Mouse (Mus musculus): ENCODE measurements at regions not wholly inside any gene's neighbourhood (a gene's known extent, or its start where the extent isn't known, plus 50 kb on each side); places are given as distances from the start of the nearest gene placed in this dataset.

DNA sequence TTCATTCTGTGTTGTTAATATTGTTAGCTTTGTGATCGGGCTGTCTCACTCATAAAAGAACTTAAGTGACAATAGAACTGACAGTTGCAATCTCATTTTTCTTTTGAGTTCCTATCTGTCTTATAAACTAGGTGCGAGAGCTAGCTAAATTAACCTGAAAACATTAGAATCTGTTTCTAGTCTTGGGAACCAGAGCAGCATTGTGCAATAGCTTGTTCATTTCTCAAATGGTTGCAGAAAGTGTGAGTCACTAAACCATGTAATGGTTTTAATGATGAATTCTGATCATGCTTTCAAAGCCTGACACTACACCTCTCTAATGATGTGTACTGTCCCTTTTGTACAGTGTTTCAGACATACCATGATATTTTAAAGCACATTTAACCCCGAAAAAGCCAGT, 360.8 kb upstream of the Klhl1 start:
- H3K9ac ChIP-seq (ENCODE audit: low read depth, low read length), result no peak overlapping the region
- no peaks in the 10 kb centered on the region for H3K27me3 ChIP-seq (ENCODE audit: control insufficient read depth, insufficient read depth, low read length)
- H3K36me3 ChIP-seq (ENCODE audit: control insufficient read depth, insufficient read depth, low read length), result no peaks in the 10 kb centered on the region
- no peaks in the 10 kb centered on the region for H3K4me1 ChIP-seq (ENCODE audit: control insufficient read depth, insufficient read depth, low read length)
- DNase-seq (ENCODE audit: extremely low read depth, low read depth, low spot score), result no peak
- H3K27ac ChIP-seq (replicated peaks; ENCODE audit: insufficient read depth, low read depth, low read length), result no peak overlapping the region
- no peaks in the 10 kb centered on the region for H3K79me2 ChIP-seq (ENCODE audit: control insufficient read depth, insufficient read depth, low read length)
- 73% methylated on average over 3 of the region's 3 CpGs for WGBS
- H3K4me3 ChIP-seq (ENCODE audit: insufficient read depth, low read depth, low read length), result no peak overlapping the region
- TF ChIP-seq CTCF (IDR thresholded peaks at IDR 0.05; ENCODE audit: low read depth, low read length) (no peak), POLR2A (IDR thresholded peaks at IDR 0.05; ENCODE audit: extremely low read depth, insufficient read depth, low read length) (no peak)

GRCm38 (mm10) chr14:96871969-96872368, 353.1 kb upstream of the Klhl1 start:
- H3K36me3 ChIP-seq (ENCODE audit: control insufficient read depth, insufficient read depth, low read length), result no peaks in the 10 kb centered on the region
- H3K27me3 ChIP-seq (ENCODE audit: control insufficient read depth, insufficient read depth, low read length), result no peaks in the 10 kb centered on the region
- H3K4me3 ChIP-seq (ENCODE audit: insufficient read depth, low read depth, low read length), result no peak overlapping the region
- no peaks in the 10 kb centered on the region for H3K79me2 ChIP-seq (ENCODE audit: control insufficient read depth, insufficient read depth, low read length)
- TF ChIP-seq CTCF (IDR thresholded peaks at IDR 0.05; ENCODE audit: low read depth, low read length), result no peak
- no peak for TF ChIP-seq POLR2A (IDR thresholded peaks at IDR 0.05; ENCODE audit: extremely low read depth, insufficient read depth, low read length)
- no peaks in the 10 kb centered on the region for H3K4me1 ChIP-seq (ENCODE audit: control insufficient read depth, insufficient read depth, low read length)
- 82% methylated on average over 4 of the region's 4 CpGs for WGBS
- H3K9ac ChIP-seq (ENCODE audit: low read depth, low read length), result no peak overlapping the region
- no peak for DNase-seq (ENCODE audit: extremely low read depth, low read depth, low spot score)
- no peak overlapping the region for H3K27ac ChIP-seq (replicated peaks; ENCODE audit: insufficient read depth, low read depth, low read length)

GRCm38 (mm10) chr14:96838910-96839309, 320.0 kb upstream of the Klhl1 start:
- Histone ChIP-seq H3K27ac (replicated peaks; ENCODE audit: insufficient read depth, low read depth, low read length) (no peak overlapping the region), H3K79me2 (ENCODE audit: control insufficient read depth, insufficient read depth, low read length) (no peaks in the 10 kb centered on the region), H3K9ac (ENCODE audit: low read depth, low read length) (no peak overlapping the region), H3K4me3 (ENCODE audit: insufficient read depth, low read depth, low read length) (no peak overlapping the region), H3K4me1 (ENCODE audit: control insufficient read depth, insufficient read depth, low read length) (no peaks in the 10 kb centered on the region), H3K36me3 (ENCODE audit: control insufficient read depth, insufficient read depth, low read length) (no peaks in the 10 kb centered on the region), H3K27me3 (ENCODE audit: control insufficient read depth, insufficient read depth, low read length) (no peaks in the 10 kb centered on the region)
- no peak for TF ChIP-seq CTCF (IDR thresholded peaks at IDR 0.05; ENCODE audit: low read depth, low read length)
- no peak for TF ChIP-seq POLR2A (IDR thresholded peaks at IDR 0.05; ENCODE audit: extremely low read depth, insufficient read depth, low read length)
- no peak for DNase-seq (ENCODE audit: extremely low read depth, low read depth, low spot score)
- WGBS, result 51% methylated on average over 2 of the region's 2 CpGs

GRCm38 (mm10) chr14:96825083-96825482, 306.2 kb upstream of the Klhl1 start:
- no peaks in the 10 kb centered on the region for H3K36me3 ChIP-seq (ENCODE audit: control insufficient read depth, insufficient read depth, low read length)
- H3K27ac ChIP-seq (replicated peaks; ENCODE audit: insufficient read depth, low read depth, low read length), result no peak overlapping the region
- no peak overlapping the region for H3K9ac ChIP-seq (ENCODE audit: low read depth, low read length)
- 69% methylated on average over 1 of the region's 1 CpGs for WGBS
- no peak for DNase-seq (ENCODE audit: extremely low read depth, low read depth, low spot score)
- no peak for TF ChIP-seq CTCF (IDR thresholded peaks at IDR 0.05; ENCODE audit: low read depth, low read length)
- TF ChIP-seq POLR2A (IDR thresholded peaks at IDR 0.05; ENCODE audit: extremely low read depth, insufficient read depth, low read length), result no peak
- no peak overlapping the region for H3K4me3 ChIP-seq (ENCODE audit: insufficient read depth, low read depth, low read length)
- no peaks in the 10 kb centered on the region for H3K4me1 ChIP-seq (ENCODE audit: control insufficient read depth, insufficient read depth, low read length)
- no peaks in the 10 kb centered on the region for H3K27me3 ChIP-seq (ENCODE audit: control insufficient read depth, insufficient read depth, low read length)
- H3K79me2 ChIP-seq (ENCODE audit: control insufficient read depth, insufficient read depth, low read length), result no peaks in the 10 kb centered on the region

- no peaks in the 10 kb centered on the region for H3K4me1 ChIP-seq (ENCODE audit: control insufficient read depth, insufficient read depth, low read length)
- no peak for DNase-seq (ENCODE audit: extremely low read depth, low read depth, low spot score)
- no peak overlapping the region for H3K9ac ChIP-seq (ENCODE audit: low read depth, low read length)
- no peaks in the 10 kb centered on the region for H3K27me3 ChIP-seq (ENCODE audit: control insufficient read depth, insufficient read depth, low read length)
- no peaks in the 10 kb centered on the region for H3K36me3 ChIP-seq (ENCODE audit: control insufficient read depth, insufficient read depth, low read length)
- no peak overlapping the region for H3K4me3 ChIP-seq (ENCODE audit: insufficient read depth, low read depth, low read length)
- H3K79me2 ChIP-seq (ENCODE audit: control insufficient read depth, insufficient read depth, low read length), result no peaks in the 10 kb centered on the region
- H3K27ac ChIP-seq (replicated peaks; ENCODE audit: insufficient read depth, low read depth, low read length), result no peak overlapping the region
- 75% methylated on average over 2 of the region's 2 CpGs for WGBS
- TF ChIP-seq CTCF (IDR thresholded peaks at IDR 0.05; ENCODE audit: low read depth, low read length), result no peak
- no peak for TF ChIP-seq POLR2A (IDR thresholded peaks at IDR 0.05; ENCODE audit: extremely low read depth, insufficient read depth, low read length)
Measured at GRCm38 (mm10) chr14:96815665-96816064, 296.8 kb upstream of the Klhl1 start.

DNA sequence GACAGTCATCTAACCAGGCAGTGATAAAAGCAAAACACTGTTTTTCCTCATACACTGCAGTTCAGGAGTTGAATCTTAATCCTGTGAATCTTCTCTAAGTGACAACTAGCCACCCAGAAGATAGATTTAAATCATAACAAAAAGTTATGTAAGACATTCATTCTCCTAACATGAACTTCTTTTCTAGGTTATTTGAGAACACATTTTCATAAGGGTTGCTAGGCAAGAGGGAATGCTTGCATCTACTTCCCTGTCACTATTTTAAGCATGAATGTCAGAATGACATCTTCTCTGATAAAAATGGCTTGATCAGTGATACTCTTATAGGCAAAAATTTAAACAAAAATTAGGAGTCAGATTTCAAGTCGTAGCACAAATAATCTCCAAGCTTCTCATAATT, 286.4 kb upstream of the Klhl1 start:
- Histone ChIP-seq H3K4me1 (ENCODE audit: control insufficient read depth, insufficient read depth, low read length) (no peaks in the 10 kb centered on the region), H3K79me2 (ENCODE audit: control insufficient read depth, insufficient read depth, low read length) (no peaks in the 10 kb centered on the region), H3K9ac (ENCODE audit: low read depth, low read length) (no peak overlapping the region), H3K36me3 (ENCODE audit: control insufficient read depth, insufficient read depth, low read length) (no peaks in the 10 kb centered on the region), H3K27me3 (ENCODE audit: control insufficient read depth, insufficient read depth, low read length) (no peaks in the 10 kb centered on the region), H3K27ac (replicated peaks; ENCODE audit: insufficient read depth, low read depth, low read length) (no peak overlapping the region), H3K4me3 (ENCODE audit: insufficient read depth, low read depth, low read length) (no peak overlapping the region)
- 63% methylated on average over 1 of the region's 1 CpGs for WGBS
- TF ChIP-seq CTCF (IDR thresholded peaks at IDR 0.05; ENCODE audit: low read depth, low read length) (no peak), POLR2A (IDR thresholded peaks at IDR 0.05; ENCODE audit: extremely low read depth, insufficient read depth, low read length) (no peak)
- DNase-seq (ENCODE audit: extremely low read depth, low read depth, low spot score), result no peak

All from liver, adult 2 months (tissue).